Mouse (Mus musculus): ENCODE data around the gene Hist1h1e. TPM values are rescaled to one million over a fixed set of nuclear protein-coding genes. Genes with fewer than 3 reads are reported as not detected.
A peak's percentile ranks its signal among the peaks of the same experiment; 100 is the strongest.

Hist1h1e gene
- polyA plus RNA-seq, 3 experiments from 2014 or later, result 6.7 to 25.3 (median 9.4) TPM

DNA sequence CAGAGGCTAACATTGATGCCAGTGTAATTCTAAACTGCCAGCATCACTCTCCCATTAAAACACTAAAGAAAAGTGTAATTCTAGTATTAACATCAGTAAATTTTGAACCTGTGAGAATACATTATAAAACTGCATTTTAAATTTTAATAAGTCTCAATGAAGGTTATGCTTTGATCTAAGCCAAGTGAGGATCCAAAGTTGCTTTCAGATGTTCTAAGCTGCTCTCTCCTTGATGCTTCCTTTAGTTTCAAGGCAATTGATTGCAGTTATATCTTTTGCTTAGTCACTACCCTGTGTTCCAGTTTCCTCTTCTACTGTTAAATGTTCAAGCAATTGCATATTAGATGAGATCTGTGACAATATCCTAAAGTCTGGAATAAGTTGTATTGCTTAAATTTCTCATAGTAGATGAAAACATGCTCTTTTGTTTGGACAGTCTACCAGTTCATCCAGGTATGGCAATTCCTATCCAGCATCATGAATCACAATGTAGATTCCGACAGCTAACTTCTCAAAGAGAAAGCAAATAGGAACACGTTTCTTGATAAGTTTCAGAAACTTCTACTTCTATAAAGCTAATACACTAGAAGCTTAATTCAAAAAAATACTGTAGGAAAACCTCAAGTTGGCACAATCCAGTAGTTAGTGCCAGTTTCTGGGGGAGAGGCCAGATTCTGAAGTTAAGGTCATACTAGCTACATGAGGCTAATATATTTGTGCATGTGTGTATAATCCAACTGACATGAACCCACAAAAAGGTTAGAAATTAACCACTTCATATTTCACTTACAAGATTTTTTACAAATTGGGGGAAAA, 49.9 kb downstream of the Hist1h1e start:
- no peak for ATAC-seq

DNA sequence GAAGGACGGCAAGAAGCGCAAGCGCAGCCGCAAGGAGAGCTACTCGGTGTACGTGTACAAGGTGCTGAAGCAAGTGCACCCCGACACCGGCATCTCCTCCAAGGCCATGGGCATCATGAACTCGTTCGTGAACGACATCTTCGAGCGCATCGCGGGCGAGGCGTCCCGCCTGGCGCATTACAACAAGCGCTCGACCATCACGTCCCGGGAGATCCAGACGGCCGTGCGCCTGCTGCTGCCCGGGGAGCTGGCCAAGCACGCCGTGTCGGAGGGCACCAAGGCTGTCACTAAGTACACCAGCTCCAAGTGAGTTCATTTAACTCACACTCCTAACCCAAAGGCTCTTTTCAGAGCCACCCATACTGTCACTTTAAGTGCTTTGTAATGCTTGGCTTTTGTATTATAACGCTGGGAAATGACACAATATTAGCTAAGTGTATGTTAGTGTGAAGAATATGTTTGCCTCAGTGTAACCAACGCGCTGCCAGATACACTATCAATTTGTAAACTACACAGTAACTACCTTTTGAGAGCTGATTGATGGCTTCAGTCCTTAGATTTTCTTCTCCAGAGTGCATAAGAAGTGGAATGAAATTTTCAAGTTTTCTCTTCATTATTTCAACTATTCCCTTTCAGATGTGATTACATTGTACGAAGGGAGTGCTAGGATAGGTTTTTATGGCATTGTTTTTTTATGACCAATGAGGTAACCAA, 50.7 kb downstream of the Hist1h1e start:
- ATAC-seq, result peak; percentile 2

GRCm38 (mm10) chr13:23571022-23571503, 51.3 kb downstream of the Hist1h1e start, which contains the start of the genes Hist1h2ae and Hist1h2bg:
TSS of gene Hist1h2ae (minus strand) at chr13:23571220.
TSS of gene Hist1h2bg (plus strand) at chr13:23571396.
- ATAC-seq, result peak; percentile 89

Other genes with a start within 250 kb of the Hist1h1e start
- 10 to 100 TPM; 11.3 to 13.4 (median 12.2) TPM for gene Abt1, start 198.7 kb downstream of the Hist1h1e start, polyA plus RNA-seq (2017; shearing (Covaris generic))
- gene Btn1a1, start 156.7 kb downstream of the Hist1h1e start, polyA plus RNA-seq (2017; shearing (Covaris generic)), result not detected
- gene Btn2a2, start 133.7 kb downstream of the Hist1h1e start, polyA plus RNA-seq (2017; shearing (Covaris generic)), result not detected
- gene Hist1h4h, start 91.5 kb downstream of the Hist1h1e start, polyA plus RNA-seq (2017; shearing (Covaris generic)), result 1 to 10 TPM; 3.9 to 8.3 (median 7.0) TPM
- gene Hist1h2af, start 88.7 kb downstream of the Hist1h1e start, polyA plus RNA-seq (2017; shearing (Covaris generic)), result not detected
- gene Hist1h3g, start 87.1 kb downstream of the Hist1h1e start, polyA plus RNA-seq (2017; shearing (Covaris generic)), result 1 to 10 TPM in 1 of 3 experiments, not detected in 2; 1.5 TPM
- under 1 TPM in 2 of 3 experiments, not detected in 1; 0.38 to 0.89 TPM for gene Hist1h2bh, start 79.2 kb downstream of the Hist1h1e start, polyA plus RNA-seq (2017; shearing (Covaris generic))
- 1 to 10 TPM in 1 of 3 experiments, under 1 TPM in 2; 0.73 to 1.5 (median 0.74) TPM for gene Hist1h3f, start 78.5 kb downstream of the Hist1h1e start, polyA plus RNA-seq (2017; shearing (Covaris generic))
- gene Hist1h4f, start 70.9 kb downstream of the Hist1h1e start, polyA plus RNA-seq (2017; shearing (Covaris generic)), result 1 to 10 TPM in 1 of 3 experiments, not detected in 2; 3.2 TPM
- gene Hist1h1d, start 69.3 kb downstream of the Hist1h1e start, polyA plus RNA-seq (2017; shearing (Covaris generic)), result under 1 TPM; 0.20 to 0.36 (median 0.34) TPM
- 1 to 10 TPM in 2 of 3 experiments, under 1 TPM in 1; 0.89 to 4.0 (median 4.0) TPM for gene Hist1h3e, start 60.2 kb downstream of the Hist1h1e start, polyA plus RNA-seq (2017; shearing (Covaris generic))
- 100 to 1,000 TPM in 1 of 3 experiments, 10 to 100 TPM in 1, 1 to 10 TPM in 1; 5.9 to 223 (median 14.6) TPM for gene Hist1h2ae, start 51.3 kb downstream of the Hist1h1e start, polyA plus RNA-seq (2017; shearing (Covaris generic))
- 10 to 100 TPM in 1 of 3 experiments, 1 to 10 TPM in 2; 2.4 to 13.2 (median 9.8) TPM for gene Hist1h2bg, start 51.2 kb downstream of the Hist1h1e start, polyA plus RNA-seq (2017; shearing (Covaris generic))
- not detected for gene Hist1h2bf, start 48.4 kb downstream of the Hist1h1e start, polyA plus RNA-seq (2017; shearing (Covaris generic))
- under 1 TPM in 1 of 3 experiments, not detected in 2; 0.99 TPM for gene Hist1h2ad, start 48.2 kb downstream of the Hist1h1e start, polyA plus RNA-seq (2017; shearing (Covaris generic))
- 1 to 10 TPM in 1 of 3 experiments, under 1 TPM in 1, not detected in 1; 0.56 to 1.3 TPM for gene Hist1h3d, start 46.8 kb downstream of the Hist1h1e start, polyA plus RNA-seq (2017; shearing (Covaris generic))
- 10 to 100 TPM; 20.7 to 55.4 (median 27.7) TPM for gene Hist1h4d, start 41.0 kb downstream of the Hist1h1e start, polyA plus RNA-seq (2017; shearing (Covaris generic))
- 1 to 10 TPM in 2 of 3 experiments, under 1 TPM in 1; 0.92 to 3.6 (median 3.0) TPM for gene Hist1h2be, start 1.4 kb downstream of the Hist1h1e start, polyA plus RNA-seq (2017; shearing (Covaris generic))
- gene Hist1h2ac, start 61.4 kb upstream of the Hist1h1e start, polyA plus RNA-seq (2017; shearing (Covaris generic)), result under 1 TPM; 0.43 to 0.47 (median 0.47) TPM
- 1 to 10 TPM in 2 of 3 experiments, under 1 TPM in 1; 0.52 to 3.6 (median 3.3) TPM for gene Hist1h2bc, start 61.6 kb upstream of the Hist1h1e start, polyA plus RNA-seq (2017; shearing (Covaris generic))
- not detected for gene Hist1h1t, start 73.3 kb upstream of the Hist1h1e start, polyA plus RNA-seq (2017; shearing (Covaris generic))
- 1 to 10 TPM; 2.1 to 9.3 (median 4.2) TPM for gene Hist1h4c, start 75.9 kb upstream of the Hist1h1e start, polyA plus RNA-seq (2017; shearing (Covaris generic))
- 1 to 10 TPM in 1 of 3 experiments, under 1 TPM in 1, not detected in 1; 0.32 to 1.7 TPM for gene Hfe, start 88.3 kb upstream of the Hist1h1e start, polyA plus RNA-seq (2017; shearing (Covaris generic))
- gene Hist1h1c, start 116.2 kb upstream of the Hist1h1e start, polyA plus RNA-seq (2017; shearing (Covaris generic)), result 10 to 100 TPM in 2 of 3 experiments, 1 to 10 TPM in 1; 8.7 to 14.8 (median 11.1) TPM
- gene Hist1h3c, start 123.0 kb upstream of the Hist1h1e start, polyA plus RNA-seq (2017; shearing (Covaris generic)), result 1 to 10 TPM in 1 of 3 experiments, not detected in 2; 2.5 TPM
- 1 to 10 TPM in 2 of 3 experiments, not detected in 1; 2.5 to 2.8 TPM for gene Hist1h2bb, start 124.2 kb upstream of the Hist1h1e start, polyA plus RNA-seq (2017; shearing (Covaris generic))
- 10 to 100 TPM in 1 of 3 experiments, not detected in 2; 14.8 TPM for gene Hist1h2ab, start 128.6 kb upstream of the Hist1h1e start, polyA plus RNA-seq (2017; shearing (Covaris generic))
- 1 to 10 TPM in 1 of 3 experiments, not detected in 2; 1.1 TPM for gene Hist1h3b, start 129.7 kb upstream of the Hist1h1e start, polyA plus RNA-seq (2017; shearing (Covaris generic))
- gene Hist1h4b, start 134.5 kb upstream of the Hist1h1e start, polyA plus RNA-seq (2017; shearing (Covaris generic)), result 10 to 100 TPM in 1 of 3 experiments, 1 to 10 TPM in 1, not detected in 1; 4.1 to 20.2 TPM
- 1 to 10 TPM in 1 of 3 experiments, not detected in 2; 3.1 TPM for gene Hist1h4a, start 138.7 kb upstream of the Hist1h1e start, polyA plus RNA-seq (2017; shearing (Covaris generic))
- 1 to 10 TPM in 1 of 3 experiments, not detected in 2; 1.6 TPM for gene Hist1h3a, start 139.8 kb upstream of the Hist1h1e start, polyA plus RNA-seq (2017; shearing (Covaris generic))
- gene Hist1h1a, start 141.1 kb upstream of the Hist1h1e start, polyA plus RNA-seq (2017; shearing (Covaris generic)), result 1 to 10 TPM; 2.5 to 6.1 (median 3.4) TPM
- not detected for gene Trim38, start 147.4 kb upstream of the Hist1h1e start, polyA plus RNA-seq (2017; shearing (Covaris generic))
- gene Slc17a2, start 184.4 kb upstream of the Hist1h1e start, polyA plus RNA-seq (2017; shearing (Covaris generic)), result not detected
- not detected for gene Slc17a3, start 216.9 kb upstream of the Hist1h1e start, polyA plus RNA-seq (2017; shearing (Covaris generic))
- not detected for gene Slc17a1, start 245.2 kb upstream of the Hist1h1e start, polyA plus RNA-seq (2017; shearing (Covaris generic))